Mouse (Mus musculus) megakaryocyte-erythroid progenitor cell, adult 5-6 weeks (primary cell): ENCODE results near the gene Sf3b5. TPM values are rescaled to one million over a fixed set of nuclear protein-coding genes. Genes with fewer than 3 reads are reported as not detected.
A peak's percentile ranks its signal among the peaks of the same experiment; 100 is the strongest.
"Not testable (repeated sequence)": the region's sequence is repeated elsewhere in the genome, so short reads cannot be mapped to it uniquely, and the experiment has no call there.

Experiments
- ATAC-seq: replicated peaks from 2 replicates; pipeline ENCODE4 v1.8.0; 2016; ENCODE audit warnings: mild to moderate bottlenecking, inconsistent platforms; ENCODE audit not compliant: severe bottlenecking, poor library complexity, low FRiP score, low TSS enrichment
- total RNA-seq, 2 experiments: library from RNA; stranded (forward) in 1 of 2; stranded (reverse) in 1 of 2; fragments of 200-1000, 215-1000 nt in 1 of 2; fragments of >200 nt in 1 of 2; fragmentation: Nextera tagmentation in 1 of 2; gene quantifications; 2 replicates each; pipeline ENCODE4 v1.2.3; 2014 to 2017

Sf3b5 gene
- total RNA-seq, 2 experiments from 2014 or later, result 20.3 TPM

GRCm38 (mm10) chr10:12993411-12994039 lies 11.6 kb upstream of the Sf3b5 start:
- peak; percentile 35; the same call in 1 of the 2 replicates for ATAC-seq

- peak; percentile 97 for ATAC-seq
These were observed 8.2 kb upstream of the Sf3b5 start for GRCm38 (mm10) chr10:12996736-12997477.

GRCm38 (mm10) chr10:13007876-13008736 lies 3.0 kb downstream of the Sf3b5 start:
- ATAC-seq, result peak; percentile 100

GRCm38 (mm10) chr10:13008737-13009121 lies 3.6 kb downstream of the Sf3b5 start:
- ATAC-seq, result peak; percentile 36

- no peak for ATAC-seq
These were observed 8.9 kb downstream of the Sf3b5 start for GRCm38 (mm10) chr10:13014026-13014425.

- peak; percentile 78 for ATAC-seq
These were observed 11.4 kb downstream of the Sf3b5 start for GRCm38 (mm10) chr10:13016573-13016972.

GRCm38 (mm10) chr10:13018510-13018909 lies 13.4 kb downstream of the Sf3b5 start:
- ATAC-seq, result peak; percentile 69; the same call in 1 of the 2 replicates

GRCm38 (mm10) chr10:13019026-13019425 lies 13.9 kb downstream of the Sf3b5 start:
- ATAC-seq, result no peak

GRCm38 (mm10) chr10:13022103-13022502 lies 17.0 kb downstream of the Sf3b5 start:
- no peak for ATAC-seq

- ATAC-seq, result not testable (repeated sequence)
These were observed 18.8 kb downstream of the Sf3b5 start for GRCm38 (mm10) chr10:13023985-13024384.

- ATAC-seq, result no peak
These were observed 22.6 kb downstream of the Sf3b5 start for GRCm38 (mm10) chr10:13027702-13028101.

GRCm38 (mm10) chr10:13028215-13028614 lies 23.1 kb downstream of the Sf3b5 start:
- ATAC-seq, result no peak

- ATAC-seq, result no peak
These were observed 24.3 kb downstream of the Sf3b5 start for GRCm38 (mm10) chr10:13029416-13029815.

- no peak for ATAC-seq
These were observed 30.1 kb downstream of the Sf3b5 start for GRCm38 (mm10) chr10:13035270-13035669.

- 0 out of 2 replicates have a peak, but pooled peaks have one; percentile 34 for ATAC-seq
These were observed 34.6 kb downstream of the Sf3b5 start for GRCm38 (mm10) chr10:13039637-13040174.

GRCm38 (mm10) chr10:13044659-13045058 lies 39.5 kb downstream of the Sf3b5 start:
- no peak for ATAC-seq

GRCm38 (mm10) chr10:13047816-13048215 lies 42.7 kb downstream of the Sf3b5 start:
- no peak for ATAC-seq

- no peak for ATAC-seq
These were observed 51.8 kb downstream of the Sf3b5 start for GRCm38 (mm10) chr10:13056863-13057381.
